Mouse (Mus musculus) layer of hippocampus, postnatal 36 days (tissue): ENCODE results near the gene Ccr10. TPM values are rescaled to one million over a fixed set of nuclear protein-coding genes. Genes with fewer than 3 reads are reported as not detected.

ENCODE experiments used
- DNase-seq, 2 experiments: peaks; one replicate each; pipeline ENCODE4 v3.0.0; 2022
- total RNA-seq, 2 experiments: library from RNA; stranded (reverse); gene quantifications; 2 replicates each; pipeline ENCODE4 v1.2.3; 2021

The Ccr10 gene
- not detected for total RNA-seq

- DNase-seq: no peak
Observed at GRCm38 (mm10) chr11:101174851-101175628, at the start of gene Ccr10. TSS of gene Ccr10 (minus strand) at chr11:101175443.

GRCm38 (mm10) chr11:101224337-101224736 is 49.1 kb upstream of the Ccr10 start:
- no peak for DNase-seq

GRCm38 (mm10) chr11:101221306-101221986 is 46.2 kb upstream of the Ccr10 start:
- DNase-seq: no peak

- no peak for DNase-seq
Observed at GRCm38 (mm10) chr11:101220853-101221252, 45.6 kb upstream of the Ccr10 start.

- no peak for DNase-seq
Observed at GRCm38 (mm10) chr11:101218436-101219055, 43.3 kb upstream of the Ccr10 start.

GRCm38 (mm10) chr11:101216936-101217335 is 41.7 kb upstream of the Ccr10 start:
- no peak for DNase-seq

GRCm38 (mm10) chr11:101211970-101212369 is 36.7 kb upstream of the Ccr10 start:
- no peak for DNase-seq

GRCm38 (mm10) chr11:101200986-101201385 is 25.7 kb upstream of the Ccr10 start:
- DNase-seq: no peak

- DNase-seq: no peak
Observed at GRCm38 (mm10) chr11:101199555-101199954, 24.3 kb upstream of the Ccr10 start.

GRCm38 (mm10) chr11:101196175-101196574 is 20.9 kb upstream of the Ccr10 start:
- no peak for DNase-seq

- DNase-seq: no peak
Observed at GRCm38 (mm10) chr11:101195571-101195970, 20.3 kb upstream of the Ccr10 start.

GRCm38 (mm10) chr11:101195101-101195500 is 19.9 kb upstream of the Ccr10 start:
- no peak for DNase-seq

GRCm38 (mm10) chr11:101194643-101195042 is 19.4 kb upstream of the Ccr10 start:
- no peak for DNase-seq

- no peak for DNase-seq
Observed at GRCm38 (mm10) chr11:101194137-101194536, 18.9 kb upstream of the Ccr10 start.

- no peak for DNase-seq
Observed at GRCm38 (mm10) chr11:101193076-101193475, 17.8 kb upstream of the Ccr10 start.

GRCm38 (mm10) chr11:101192646-101193045 is 17.4 kb upstream of the Ccr10 start:
- DNase-seq: no peak

GRCm38 (mm10) chr11:101191919-101192470 is 16.8 kb upstream of the Ccr10 start:
- DNase-seq: no peak

GRCm38 (mm10) chr11:101190913-101191907 is 16.0 kb upstream of the Ccr10 start:
- peak in 1 of 2 experiments; percentile 54 for DNase-seq

- DNase-seq: no peak
Observed at GRCm38 (mm10) chr11:101190181-101190912, 15.1 kb upstream of the Ccr10 start.

- DNase-seq: peak in 1 of 2 experiments; percentile 60
Observed at GRCm38 (mm10) chr11:101189495-101190180, 14.4 kb upstream of the Ccr10 start.
